Mouse (Mus musculus) intestine, embryonic 14.5 days (tissue): ENCODE data around the gene Slco3a1. TPM values are rescaled to one million over a fixed set of nuclear protein-coding genes. Genes with fewer than 3 reads are reported as not detected.

Experiments used
- ATAC-seq: fragments of 200-750 bp; cut with Nextera tagmentation; replicated peaks from 2 replicates; pipeline ENCODE4 v1.8.0; 2017; ENCODE audit warnings: low read depth, moderate number of reproducible peaks, moderate TSS enrichment, moderate library complexity; ENCODE audit not compliant: low FRiP score, low TSS enrichment
- DNase-seq: peaks from one replicate; pipeline ENCODE4 v3.0.0-alpha.2; 2018; ENCODE audit warnings: low spot score
- H3K27ac ChIP-seq: fragments of 300-500 bp; sonication (generic); 2 replicates; pipeline ENCODE4 v1.5.1; 2014; ENCODE audit warnings: low read depth, mild to moderate bottlenecking, control low read depth
- H3K27me3 ChIP-seq: fragments of 300-500 bp; sonication (generic); replicated peaks from 2 replicates; pipeline ENCODE4 v1.6.1; 2014; ENCODE audit warnings: low read length, control low read depth; ENCODE audit not compliant: control insufficient read depth, insufficient read depth
- H3K36me3 ChIP-seq: fragments of 300-500 bp; sonication (generic); 2 replicates; pipeline ENCODE4 v1.6.1; 2014; ENCODE audit warnings: low read length, control low read depth; ENCODE audit not compliant: control insufficient read depth, insufficient read depth
- H3K4me1 ChIP-seq: fragments of 300-500 bp; sonication (generic); replicated peaks from 2 replicates; pipeline ENCODE4 v1.6.1; 2014; ENCODE audit warnings: low read length, control low read depth, mixed read lengths; ENCODE audit not compliant: control insufficient read depth, insufficient read depth
- H3K4me2 ChIP-seq: fragments of 300-500 bp; sonication (generic); 2 replicates; pipeline ENCODE4 v1.6.1; 2014; ENCODE audit warnings: low read length
- H3K4me3 ChIP-seq: fragments of 300-500 bp; sonication (generic); 2 replicates; pipeline ENCODE4 v1.5.1; 2014; ENCODE audit warnings: low read depth, low read length, control low read depth, mixed read lengths
- H3K9ac ChIP-seq: fragments of 300-500 bp; sonication (generic); 2 replicates; pipeline ENCODE4 v1.6.1; 2014; ENCODE audit warnings: mild to moderate bottlenecking, low read length
- H3K9me3 ChIP-seq: fragments of 300-500 bp; sonication (generic); 2 replicates; pipeline ENCODE4 v1.6.1; 2016; ENCODE audit warnings: low read length, control low read depth; ENCODE audit not compliant: control insufficient read depth
- WGBS: fragments of 180-500 bp; shearing (Covaris S2); extraction: QIAGEN DNeasy Blood & Tissue Kit; methylation state at CpG from one replicate; pipeline ENCODE4 v1.1.7; 2014; 5-methylcytosine and 5-hydroxymethylcytosine counted together
- polyA plus RNA-seq: library from polyadenylated mRNA; unstranded; fragments of >200 nt; fragmentation: Nextera tagmentation; extraction: Ambion mirVana; gene quantifications from 2 replicates; pipeline ENCODE4 v1.2.1, GENCODE M21; 2014

Gene Slco3a1
- polyA plus RNA-seq, 1 experiment from 2014 or later = 7.9 TPM

DNA sequence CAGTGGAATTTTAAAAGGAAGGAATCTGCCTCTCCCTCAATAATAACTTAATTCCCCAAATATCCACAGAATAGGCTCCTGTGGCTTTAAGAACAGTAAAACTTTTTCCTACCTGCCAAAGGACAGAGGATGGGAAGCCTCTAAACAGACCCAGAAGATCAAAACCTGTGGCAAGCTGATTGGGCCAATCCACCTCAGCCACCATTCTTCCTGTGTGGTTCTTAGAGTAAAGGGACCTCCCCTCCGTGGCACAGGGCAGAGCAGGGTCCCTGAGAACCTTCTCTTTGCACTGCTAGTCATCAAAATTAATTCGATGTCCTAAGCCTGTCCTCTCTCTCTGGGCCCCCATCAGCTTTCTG, 2.6 kb downstream of the Slco3a1 start:
- 53% methylated on average over 2 of the region's 2 CpGs for WGBS
- peaks cover 18% of the 10 kb centered on the region for H3K4me1 ChIP-seq
- H3K4me2 ChIP-seq = peak overlapping the region; percentile 6; the same call in 1 of the 2 replicates
- no peaks in the 10 kb centered on the region for H3K36me3 ChIP-seq
- no peak overlapping the region for H3K9ac ChIP-seq
- H3K9me3 ChIP-seq = no peaks in the 10 kb centered on the region
- ATAC-seq (no peak), DNase-seq (no peak)
- H3K27me3 ChIP-seq = peaks cover 20% of the 10 kb centered on the region
- no peak overlapping the region for H3K27ac ChIP-seq
- no peak overlapping the region for H3K4me3 ChIP-seq

DNA sequence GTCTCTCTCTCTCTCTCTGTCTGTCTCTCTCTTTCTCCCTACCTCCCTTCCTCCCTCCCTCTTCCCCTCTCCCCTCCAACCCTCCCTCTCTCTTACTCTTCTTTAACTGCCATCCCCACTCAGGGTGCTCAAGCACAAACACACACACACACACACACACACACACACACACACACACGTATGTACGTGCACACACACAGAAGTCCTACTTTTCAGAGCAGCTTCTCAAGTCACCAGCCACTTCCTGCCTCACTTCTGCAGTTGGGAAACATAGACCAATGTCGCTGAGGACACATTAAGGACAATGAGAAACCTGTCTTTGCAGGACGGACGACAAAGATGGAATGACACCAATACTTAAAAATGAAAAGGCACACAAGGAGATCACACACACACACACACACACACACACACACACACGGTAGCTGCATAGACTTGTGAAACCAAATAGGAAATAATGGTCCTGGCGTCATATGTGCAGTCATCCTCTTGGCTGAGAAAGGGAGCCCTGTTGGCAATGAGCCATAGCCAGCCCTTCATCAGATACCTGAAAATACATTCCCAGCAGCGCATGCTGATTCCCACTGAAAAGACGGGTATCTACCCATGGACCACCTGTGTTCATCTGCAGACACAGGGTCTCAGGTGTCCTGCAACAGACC, 3.1 kb downstream of the Slco3a1 start:
- WGBS = 87% methylated on average over 9 of the region's 9 CpGs
- H3K27me3 ChIP-seq = peaks cover 20% of the 10 kb centered on the region
- peaks cover 18% of the 10 kb centered on the region for H3K4me1 ChIP-seq
- H3K9ac ChIP-seq = no peak overlapping the region
- H3K9me3 ChIP-seq = no peaks in the 10 kb centered on the region
- no peak overlapping the region for H3K4me2 ChIP-seq
- no peak overlapping the region for H3K4me3 ChIP-seq
- H3K36me3 ChIP-seq = no peaks in the 10 kb centered on the region
- ATAC-seq (no peak), DNase-seq (no peak)
- H3K27ac ChIP-seq = no peak overlapping the region

DNA sequence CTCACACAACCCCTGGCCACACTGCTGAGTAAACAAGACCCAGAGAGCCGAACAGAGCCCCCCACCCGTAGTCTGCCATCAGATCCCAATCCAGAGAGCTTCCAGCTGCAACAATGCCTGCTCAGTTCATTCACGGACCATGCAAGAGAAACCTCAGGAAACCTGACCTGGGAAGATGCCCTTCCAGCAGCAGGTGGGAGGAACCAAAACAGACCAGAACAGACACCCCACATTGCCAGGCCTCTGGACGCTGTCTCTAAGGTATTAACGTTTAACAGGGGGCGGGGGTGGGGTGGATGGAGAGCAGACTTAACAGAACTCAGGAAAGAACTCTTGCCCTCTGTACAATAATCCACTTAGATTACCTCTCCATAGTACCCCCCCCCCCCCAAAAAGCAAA, 4.9 kb downstream of the Slco3a1 start:
- ATAC-seq (no peak), DNase-seq (no peak)
- WGBS = 19% methylated on average over 6 of the region's 6 CpGs
- Histone ChIP-seq H3K4me3 (no peak overlapping the region), H3K4me1 (peaks cover 12% of the 10 kb centered on the region), H3K27ac (no peak overlapping the region), H3K36me3 (no peaks in the 10 kb centered on the region), H3K27me3 (peaks cover 20% of the 10 kb centered on the region), H3K9ac (no peak overlapping the region), H3K9me3 (no peaks in the 10 kb centered on the region), H3K4me2 (no peak overlapping the region)

DNA sequence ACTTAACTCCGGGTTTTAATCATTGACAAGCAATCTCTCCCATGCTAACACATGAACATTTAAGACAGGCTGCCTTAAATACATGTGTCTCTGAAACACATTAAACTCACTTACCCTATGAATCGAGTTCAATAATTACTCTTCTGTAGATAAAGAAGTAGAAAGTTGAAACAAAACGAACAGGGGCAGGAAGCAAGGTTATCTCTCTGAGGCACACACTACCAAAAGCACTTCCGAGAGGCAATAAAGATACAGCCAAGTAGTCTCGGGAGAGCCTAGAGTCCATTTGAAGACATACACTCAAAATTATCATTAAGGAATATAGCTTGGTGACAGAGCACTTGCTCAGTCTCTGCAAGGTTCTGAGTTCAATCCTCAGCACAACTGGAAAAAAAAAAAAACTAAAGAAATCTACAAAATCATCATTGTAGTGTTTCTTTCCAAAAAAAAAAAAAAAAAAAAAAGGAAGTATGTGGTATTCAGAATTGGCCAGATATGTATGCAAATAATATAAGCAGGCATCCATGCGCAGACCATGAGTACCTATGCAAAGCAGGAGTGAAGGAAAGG, 5.5 kb downstream of the Slco3a1 start:
- no peak for ATAC-seq
- 49% methylated on average over 6 of the region's 6 CpGs for WGBS
- no peak overlapping the region for H3K9ac ChIP-seq

DNA sequence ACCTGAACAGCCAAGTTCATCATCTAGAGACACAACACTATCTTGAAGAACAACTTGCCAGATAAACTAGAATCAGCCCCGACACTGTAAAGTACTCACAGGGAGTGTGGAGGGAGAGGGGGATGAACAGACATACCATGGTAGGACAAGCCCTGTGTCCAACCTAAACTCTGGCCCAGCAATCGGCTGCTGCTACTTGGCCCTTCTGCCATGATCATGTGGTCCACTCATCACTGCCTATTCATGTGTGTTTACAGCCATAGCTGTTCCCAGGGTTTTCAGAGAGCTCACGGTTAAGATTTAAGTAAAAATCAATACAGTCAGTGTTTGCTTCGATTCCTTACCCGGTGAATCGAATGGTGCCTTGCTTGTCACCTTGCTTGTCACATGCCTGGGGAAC, 7.9 kb downstream of the Slco3a1 start:
- no peaks in the 10 kb centered on the region for H3K36me3 ChIP-seq
- WGBS = 78% methylated on average over 6 of the region's 6 CpGs
- H3K27me3 ChIP-seq = no peaks in the 10 kb centered on the region
- H3K9me3 ChIP-seq = no peaks in the 10 kb centered on the region
- no peak overlapping the region for H3K27ac ChIP-seq
- DNase-seq (peak; percentile 3), ATAC-seq (no peak)
- no peak overlapping the region for H3K4me2 ChIP-seq
- H3K9ac ChIP-seq = no peak overlapping the region
- H3K4me3 ChIP-seq = no peak overlapping the region
- H3K4me1 ChIP-seq = 0 out of 2 replicates have a peak, but pooled peaks cover 3% of the 10 kb centered on the region

More for the DNA sequence above, 5.5 kb downstream of the Slco3a1 start:
- peaks cover 12% of the 10 kb centered on the region for H3K4me1 ChIP-seq
- H3K4me3 ChIP-seq = no peak overlapping the region
- no peak overlapping the region for H3K27ac ChIP-seq
- no peak overlapping the region for H3K4me2 ChIP-seq
- peaks cover 20% of the 10 kb centered on the region for H3K27me3 ChIP-seq
- H3K9me3 ChIP-seq = no peaks in the 10 kb centered on the region
- no peak for DNase-seq
- H3K36me3 ChIP-seq = no peaks in the 10 kb centered on the region

DNA sequence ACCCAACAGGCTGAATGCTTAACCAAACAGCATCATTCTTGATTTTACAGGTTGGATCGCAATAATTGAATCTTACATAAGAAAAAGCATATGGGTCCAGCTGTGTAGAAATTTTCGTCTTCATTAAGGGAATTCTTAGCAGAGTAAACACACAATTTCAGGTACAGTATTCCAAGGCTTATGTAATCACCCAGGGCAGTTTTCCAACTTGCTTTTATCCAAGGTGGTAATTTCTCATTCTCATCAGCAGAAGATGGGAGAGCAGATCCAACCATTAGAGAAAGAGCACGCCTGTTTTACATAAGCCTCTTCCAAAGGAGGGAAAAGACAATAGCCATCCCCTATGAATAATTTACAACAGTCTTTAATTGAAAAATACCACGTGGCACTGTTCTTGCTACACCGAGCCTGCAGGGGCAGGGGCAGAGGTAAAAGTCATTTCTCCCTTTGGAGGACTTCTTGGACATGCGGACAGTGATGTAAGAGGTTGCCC, 9.0 kb downstream of the Slco3a1 start:
- no peak overlapping the region for H3K4me2 ChIP-seq
- DNase-seq = no peak
- no peaks in the 10 kb centered on the region for H3K27me3 ChIP-seq
- H3K4me1 ChIP-seq = 0 out of 2 replicates have a peak, but pooled peaks cover 3% of the 10 kb centered on the region
- no peak overlapping the region for H3K9ac ChIP-seq
- no peak overlapping the region for H3K27ac ChIP-seq
- H3K36me3 ChIP-seq = no peaks in the 10 kb centered on the region
- H3K9me3 ChIP-seq = no peaks in the 10 kb centered on the region
- 84% methylated on average over 6 of the region's 6 CpGs for WGBS
- no peak overlapping the region for H3K4me3 ChIP-seq
- no peak for ATAC-seq

DNA sequence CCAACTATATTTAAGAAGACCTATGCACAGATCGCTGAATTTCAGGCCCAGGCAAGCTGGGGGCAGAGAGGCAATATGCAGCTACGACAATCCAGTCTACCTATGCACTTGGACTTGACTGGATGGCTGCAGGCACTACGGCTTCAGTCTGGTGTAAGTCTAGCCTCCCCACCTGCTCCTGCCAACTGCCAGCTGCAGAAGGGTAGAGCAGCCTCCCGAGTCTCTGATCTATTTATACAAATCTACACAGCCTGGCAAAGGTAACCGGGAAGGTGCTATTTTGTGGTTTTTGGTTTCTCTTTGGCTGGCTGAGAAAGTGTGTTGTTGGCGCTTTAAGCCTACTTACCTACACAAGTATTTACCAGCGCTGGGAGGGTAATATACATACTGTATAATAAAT, 10.3 kb downstream of the Slco3a1 start:
- Histone ChIP-seq H3K27ac (no peak overlapping the region), H3K4me3 (no peak overlapping the region), H3K4me2 (no peak overlapping the region), H3K9ac (no peak overlapping the region), H3K9me3 (no peaks in the 10 kb centered on the region), H3K4me1 (no peaks in the 10 kb centered on the region), H3K36me3 (no peaks in the 10 kb centered on the region), H3K27me3 (no peaks in the 10 kb centered on the region)
- ATAC-seq (no peak), DNase-seq (no peak)
- WGBS = 81% methylated on average over 7 of the region's 7 CpGs

DNA sequence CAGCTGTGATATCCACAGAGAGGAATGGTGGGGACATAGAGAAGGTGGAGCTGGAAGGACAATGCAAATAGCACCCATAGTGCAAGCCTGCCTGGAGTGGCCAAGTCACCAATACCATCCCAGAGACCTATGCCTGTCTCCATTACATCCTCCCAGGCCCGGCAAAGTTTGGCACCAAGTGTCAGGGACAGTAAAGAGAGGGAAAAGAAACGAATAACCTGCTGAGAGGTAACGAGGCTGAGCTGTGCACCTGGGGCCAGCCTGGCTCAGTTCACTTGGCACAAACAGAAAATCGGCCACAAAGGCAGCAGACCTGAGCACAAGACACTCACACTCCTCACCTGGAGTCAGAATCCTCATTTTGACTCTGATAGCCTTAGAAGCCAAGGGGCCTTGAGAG, 12.6 kb downstream of the Slco3a1 start:
- WGBS = 83% methylated on average over 4 of the region's 4 CpGs
- DNase-seq = no peak
- Histone ChIP-seq H3K9ac (no peak overlapping the region), H3K27ac (no peak overlapping the region), H3K36me3 (no peaks in the 10 kb centered on the region), H3K9me3 (no peaks in the 10 kb centered on the region), H3K4me2 (no peak overlapping the region), H3K4me3 (no peak overlapping the region), H3K4me1 (no peaks in the 10 kb centered on the region), H3K27me3 (no peaks in the 10 kb centered on the region)
- no peak for ATAC-seq
